Mouse (Mus musculus) T-helper 17 cell (primary cell): ENCODE measurements around the gene Ccdc43.

Source experiments
- in situ Hi-C, 2 experiments: fragments of 300-600 bp; cut with MboI, MseI; formaldehyde crosslinking; loops; 1 replicate in 1 of 2; 2 replicates in 1 of 2; pipeline ENCODE4 v1.15.1; 2025; ENCODE audit warnings: high pct_unique_total_duplicates in 2 of 2

Gene Ccdc43

DNA sequence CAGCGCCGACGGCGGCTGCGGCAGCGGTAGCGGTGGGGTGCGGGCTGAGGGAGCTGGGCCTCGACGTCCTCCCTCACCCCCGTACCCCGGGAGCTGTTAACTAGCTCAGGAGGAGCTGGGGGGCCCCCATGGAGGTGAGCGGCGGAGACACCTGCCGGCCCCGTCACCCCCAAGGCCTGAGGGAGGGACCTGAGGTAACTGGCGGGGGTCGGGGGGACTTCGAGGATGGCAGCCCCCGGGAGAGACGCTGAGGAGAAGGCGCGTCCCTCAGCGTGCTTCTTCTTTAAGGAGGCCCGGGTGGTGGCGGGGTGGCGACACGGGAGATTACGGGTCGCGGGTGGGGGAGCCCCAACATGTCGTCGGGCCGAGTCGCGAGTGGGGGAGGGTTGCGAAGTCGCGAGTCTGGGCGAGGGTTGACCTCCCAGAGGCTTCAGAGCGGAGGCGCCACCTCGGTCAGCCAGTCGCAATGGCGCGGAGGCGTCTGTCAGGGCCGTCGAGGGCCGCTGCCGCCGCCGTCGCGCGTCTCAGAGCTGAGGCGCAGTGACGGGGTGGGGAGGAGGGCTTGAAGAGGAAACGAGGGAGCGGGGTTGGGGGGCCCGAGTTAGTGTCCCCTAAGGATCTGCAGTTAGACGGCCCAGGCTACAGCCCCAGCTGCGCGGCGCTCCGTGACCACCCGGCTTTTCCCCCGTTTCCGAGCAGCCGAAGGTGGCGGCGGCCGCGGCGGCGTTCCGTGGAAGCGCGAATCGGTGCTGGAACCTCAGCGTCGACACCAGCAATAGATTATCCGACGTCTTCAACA, 31.7 kb downstream of the Ccdc43 start:
- in situ Hi-C loops, result no loop called here

DNA sequence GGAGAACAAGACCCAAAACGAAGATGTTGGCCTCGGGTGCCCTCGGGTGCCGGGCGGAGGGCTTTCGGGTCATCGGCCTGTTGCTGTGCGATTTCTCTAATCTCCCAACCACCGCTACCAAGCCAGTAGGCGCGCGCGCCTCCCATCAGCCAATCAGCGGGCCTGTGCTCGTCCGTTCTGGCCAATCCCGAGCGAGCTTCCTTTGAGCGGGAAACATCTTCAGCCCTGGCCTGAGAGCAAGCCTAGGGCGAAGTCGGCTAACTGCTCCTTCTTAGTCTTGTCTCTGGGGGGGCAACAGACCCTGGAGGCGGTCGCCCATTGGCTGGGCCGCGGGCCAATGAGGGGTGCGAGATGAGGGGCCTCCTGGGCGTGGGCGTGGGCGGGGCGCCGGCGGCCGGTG, 32.4 kb downstream of the Ccdc43 start:
- in situ Hi-C loops, result no loop called here

DNA sequence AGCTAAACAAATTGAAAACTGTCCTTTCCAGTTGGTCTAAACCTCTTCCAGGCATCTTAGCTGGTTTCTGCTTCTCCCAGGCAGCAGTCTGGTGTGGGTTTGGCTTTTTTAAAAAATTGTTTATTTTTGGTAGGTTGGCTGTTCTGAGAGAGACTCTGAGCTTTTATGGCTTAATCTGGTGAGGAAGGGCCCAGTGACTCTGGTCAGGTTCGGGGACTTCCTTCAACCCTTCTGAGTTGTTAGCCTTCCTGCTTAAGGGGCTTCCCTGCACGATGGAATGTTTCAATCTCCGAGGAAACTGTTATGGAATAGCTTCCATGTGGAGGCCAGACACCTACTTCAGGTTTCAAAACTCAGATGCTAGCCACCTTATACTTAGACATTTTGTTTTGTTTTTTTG, 34.2 kb downstream of the Ccdc43 start, which contains the start of gene Meioc:
Gene Meioc (plus strand): TSS at position 301 of the 400 bp plus-strand sequence.
- in situ Hi-C loops, result no loop called here

DNA sequence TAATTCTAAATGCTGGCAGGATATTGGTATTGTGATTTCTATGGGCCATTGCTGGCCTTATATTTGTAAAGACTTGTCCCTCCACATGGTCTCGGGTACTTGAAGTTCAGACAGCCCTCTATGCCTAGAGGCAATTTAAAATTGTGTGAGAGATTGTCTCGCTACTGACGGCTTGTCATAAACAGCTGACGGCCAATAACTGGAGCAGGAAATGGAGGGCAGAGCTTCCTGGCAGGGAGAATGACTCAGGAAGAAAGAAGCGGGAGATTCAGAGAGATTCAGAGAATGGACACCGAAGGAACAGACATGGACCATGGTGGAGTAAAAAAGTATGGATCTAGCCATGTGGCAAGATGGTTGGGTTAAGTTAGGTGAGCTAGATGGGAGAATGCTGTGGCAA, 40.7 kb downstream of the Ccdc43 start:
- in situ Hi-C loops, result no loop called here

DNA sequence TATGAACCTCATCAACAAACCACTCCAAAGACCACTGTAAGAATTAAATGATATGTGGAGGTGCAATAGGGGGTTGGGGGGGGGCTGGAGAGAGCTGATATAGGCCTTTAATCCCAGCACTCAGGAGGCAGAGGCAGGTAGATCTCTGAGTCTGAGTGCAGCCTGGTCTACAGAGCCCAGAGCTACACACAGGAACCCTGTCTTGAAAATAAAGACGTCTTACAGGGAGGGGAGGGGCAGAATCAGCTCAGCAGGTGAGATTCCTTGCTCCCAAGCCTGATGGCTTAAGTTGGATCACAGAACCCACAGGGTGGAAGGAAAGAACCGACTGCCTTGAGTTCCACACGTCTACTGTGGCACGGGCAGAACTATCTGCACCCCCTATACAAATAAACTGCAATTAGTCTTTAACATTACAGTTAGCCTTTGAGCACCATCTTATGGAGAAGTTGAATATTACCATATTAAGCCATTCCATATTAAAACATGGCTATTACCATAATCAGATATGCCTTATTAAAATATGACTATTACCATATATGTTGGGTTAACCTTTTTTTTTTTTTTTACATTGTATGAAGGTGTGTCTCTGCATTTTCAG, 41.2 kb downstream of the Ccdc43 start:
- in situ Hi-C loops, result no loop called here

DNA sequence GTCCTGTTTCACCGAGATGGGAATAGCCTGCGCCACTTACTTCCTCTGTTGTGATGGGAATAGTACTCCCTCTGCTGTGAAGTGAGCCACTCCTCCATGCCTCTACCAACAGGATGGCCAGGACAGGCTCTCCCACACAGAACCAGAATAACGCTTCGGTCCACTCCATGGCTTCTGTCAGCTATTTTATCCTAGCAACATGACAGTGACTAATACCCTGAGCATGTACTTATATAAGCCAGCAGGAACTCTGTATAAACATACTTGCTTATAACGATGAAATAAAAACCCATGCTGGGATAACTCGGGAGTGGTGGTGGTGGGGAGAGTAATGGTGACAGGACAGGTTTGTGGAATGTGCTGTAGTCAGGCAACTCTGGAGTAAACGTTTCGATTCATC, 41.7 kb downstream of the Ccdc43 start:
- in situ Hi-C loops, result no loop called here

DNA sequence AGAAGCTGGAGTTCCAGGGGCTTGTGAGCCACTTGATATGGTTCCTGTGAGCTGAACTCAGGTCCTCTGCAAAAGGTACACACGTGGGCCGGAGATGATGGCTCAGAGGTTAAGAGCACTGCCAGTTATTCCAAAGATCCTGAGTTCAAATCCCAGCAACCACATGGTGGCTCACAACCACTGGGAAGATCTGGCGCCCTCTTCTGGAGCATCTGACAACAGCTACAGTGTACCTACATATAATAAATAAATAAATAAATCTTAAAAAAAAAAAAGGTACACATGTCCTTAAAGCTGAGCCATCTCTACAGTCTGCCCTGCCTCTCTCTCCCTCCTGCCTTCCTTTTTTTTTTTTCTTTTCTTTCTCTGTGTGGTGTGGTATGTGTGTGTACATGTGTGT, 44.7 kb downstream of the Ccdc43 start:
- in situ Hi-C loops, result loop anchor here (5.0 kb wide), 2 partner anchors 66 to 76 kb away; partner anchors contain the start of gene Gm11627 (in 1 of the 2)

DNA sequence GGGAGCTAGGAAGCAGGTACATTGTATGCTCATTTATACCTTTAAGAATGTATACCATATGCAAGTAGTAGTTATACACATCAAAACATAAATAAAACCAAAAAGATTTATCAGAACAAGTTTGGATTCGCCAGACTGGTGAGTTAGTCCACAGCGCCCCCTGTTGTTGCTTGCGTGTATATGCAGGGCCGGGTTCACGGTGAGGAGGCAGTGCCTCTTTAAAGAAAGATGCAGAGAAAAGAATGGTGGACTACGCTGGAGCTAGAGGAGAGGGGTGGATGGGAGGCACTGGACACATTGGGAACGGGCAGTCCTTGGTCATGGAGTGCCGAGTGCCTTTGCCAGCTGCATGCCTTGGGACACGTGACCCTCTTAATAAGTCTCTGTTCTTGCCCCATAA, 46.2 kb downstream of the Ccdc43 start:
- in situ Hi-C loops, result loop anchor here (5.0 kb wide), 2 partner anchors 64 to 74 kb away; partner anchors contain the start of gene Gm11627 (in 1 of the 2)

DNA sequence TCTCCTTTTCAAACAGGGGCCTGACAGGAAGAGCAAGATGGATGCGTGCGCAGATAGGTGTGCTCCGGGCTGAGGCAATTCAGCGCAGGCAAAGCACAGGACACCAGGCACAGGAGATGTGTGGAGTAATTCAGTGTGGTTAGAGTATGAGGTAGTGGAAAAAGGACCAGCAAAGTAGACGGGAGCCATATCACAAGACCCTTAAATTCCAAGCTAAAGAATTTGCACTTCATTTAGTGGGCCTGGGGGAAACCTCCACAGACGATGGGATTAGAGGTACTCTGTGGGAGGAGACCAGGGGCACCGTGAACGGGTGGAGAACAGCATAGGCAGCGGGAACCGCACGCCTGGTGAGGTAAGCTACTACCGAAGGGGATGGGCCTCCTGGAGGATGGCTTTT, 49.7 kb downstream of the Ccdc43 start:
- in situ Hi-C loops, result no loop called here

DNA sequence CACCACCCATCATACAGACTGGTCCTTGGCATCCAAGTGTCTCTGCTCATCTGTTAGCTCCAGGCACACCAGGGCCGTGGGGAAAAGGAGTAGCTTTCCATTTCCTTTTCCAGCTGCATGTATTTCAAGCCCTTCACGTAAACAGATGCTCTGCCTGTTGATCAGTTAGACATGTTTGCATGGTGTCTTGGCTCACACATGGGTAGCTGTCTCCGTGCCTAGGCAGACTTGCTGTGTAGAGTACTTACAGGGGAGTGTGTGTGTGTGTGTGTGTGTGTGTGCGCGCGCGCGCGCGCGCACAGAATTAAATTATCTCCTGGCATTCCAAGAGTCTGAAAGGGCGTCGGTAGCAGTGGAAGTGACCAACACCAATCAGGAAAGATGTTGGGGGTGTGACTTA, 51.4 kb downstream of the Ccdc43 start:
- in situ Hi-C loops, result no loop called here

DNA sequence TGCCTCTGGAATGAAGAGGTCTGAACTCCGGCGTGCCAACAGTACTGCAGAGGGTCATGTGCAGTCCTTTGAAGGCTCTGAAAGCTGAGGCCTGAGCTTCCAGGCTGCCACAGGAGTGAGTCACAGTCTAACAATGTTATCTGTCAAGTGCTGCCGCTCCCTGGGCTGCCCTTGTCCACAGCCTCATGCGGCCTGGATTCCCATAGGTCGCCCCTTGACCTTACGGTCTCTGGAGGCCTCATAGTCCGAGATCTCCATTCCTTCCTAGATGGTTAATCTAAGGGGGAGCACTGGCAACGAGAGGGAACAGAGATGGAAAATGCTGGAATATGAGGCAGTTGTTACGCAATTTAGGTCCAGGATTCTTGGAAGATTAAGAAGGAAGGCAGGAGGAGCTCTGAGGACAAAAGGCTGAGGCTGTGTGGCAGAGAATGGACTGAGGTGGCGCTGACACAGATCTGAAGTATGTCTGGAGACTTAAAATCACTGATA, 53.6 kb downstream of the Ccdc43 start:
- in situ Hi-C loops, result no loop called here

DNA sequence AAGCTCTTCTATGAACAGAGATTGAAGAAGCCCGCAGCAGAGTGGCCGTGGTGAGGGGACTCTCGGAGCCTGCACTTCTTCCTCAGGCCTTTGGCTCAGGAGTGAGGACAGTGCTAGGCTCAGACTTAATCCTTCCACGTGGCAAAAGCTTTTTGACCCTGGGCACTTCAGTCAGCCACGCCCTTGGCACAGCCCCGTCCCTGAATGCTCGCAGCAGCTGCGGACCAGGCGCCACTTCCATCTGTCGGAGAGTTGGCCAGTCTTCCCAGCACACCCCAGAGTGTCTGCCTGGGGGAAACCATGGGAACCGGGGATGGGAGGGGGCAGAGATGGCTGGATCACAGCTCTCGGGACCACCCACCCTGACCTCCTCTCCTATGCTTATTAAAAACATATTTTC, 60.7 kb downstream of the Ccdc43 start:
- in situ Hi-C loops, result no loop called here
